Mouse (Mus musculus): ENCODE results near the gene Znrf2.

Gene Znrf2

GRCm38 (mm10) chr6:54917523-54917922 is 100.8 kb downstream of the Znrf2 start:
- Histone ChIP-seq H3K4me3 (replicated peaks; ENCODE audit: low read length) (no peak overlapping the region), H3K9me3 (ENCODE audit: low read length) (no peaks in the 10 kb centered on the region), H3K27me3 (ENCODE audit: insufficient read depth, low read length) (peaks cover 6% of the 10 kb centered on the region; the same call in 1 of the 2 replicates), H3K4me1 (replicated peaks; ENCODE audit: low read depth, low read length) (peaks cover 10% of the 10 kb centered on the region), H3K36me3 (ENCODE audit: insufficient read depth, low read length) (no peaks in the 10 kb centered on the region)
- peak; percentile 56 for TF ChIP-seq CTCF (conservative IDR thresholded peaks at IDR 0.05; ENCODE audit: low read length)
- no peak for TF ChIP-seq NANOG (IDR thresholded peaks at IDR 0.05; ENCODE audit: borderline replicate concordance, low read length)

GRCm38 (mm10) chr6:54918521-54918920 is 101.8 kb downstream of the Znrf2 start:
- H3K36me3 ChIP-seq (ENCODE audit: insufficient read depth, low read length) = no peaks in the 10 kb centered on the region
- H3K27me3 ChIP-seq (ENCODE audit: insufficient read depth, low read length) = peaks cover 6% of the 10 kb centered on the region
- TF ChIP-seq NANOG (IDR thresholded peaks at IDR 0.05; ENCODE audit: borderline replicate concordance, low read length) (no peak), CTCF (conservative IDR thresholded peaks at IDR 0.05; ENCODE audit: low read length) (no peak), POU5F1 (IDR thresholded peaks at IDR 0.05; ENCODE audit: borderline replicate concordance, low read length) (no peak)
- peaks cover 10% of the 10 kb centered on the region for H3K4me1 ChIP-seq (replicated peaks; ENCODE audit: low read depth, low read length)
- no peak overlapping the region for H3K4me3 ChIP-seq (replicated peaks; ENCODE audit: low read length)
- no peaks in the 10 kb centered on the region for H3K9me3 ChIP-seq (ENCODE audit: low read length)

DNA sequence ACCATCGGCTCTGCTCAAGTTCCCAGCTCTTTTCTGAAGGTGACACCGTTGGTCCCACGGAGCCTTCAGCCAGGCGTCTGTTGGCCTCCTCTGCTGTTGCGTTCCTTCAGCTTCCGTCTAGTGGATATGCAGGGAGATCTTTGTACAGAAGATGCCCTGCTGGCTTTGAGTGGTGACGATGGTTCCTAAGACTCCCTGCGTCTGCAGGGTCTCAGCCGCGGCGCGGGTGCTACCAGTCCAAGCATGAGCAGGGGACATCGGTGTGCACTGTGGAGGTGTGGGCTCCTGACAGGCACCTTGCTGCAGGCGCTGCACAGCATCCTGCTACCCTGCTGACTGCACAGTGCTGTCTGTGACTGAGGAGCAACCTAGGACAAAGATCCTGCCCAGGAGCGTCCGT is 107.8 kb downstream of the Znrf2 start:
- Histone ChIP-seq H3K4me3 (replicated peaks; ENCODE audit: low read length) (no peak overlapping the region), H3K9me3 (ENCODE audit: low read length) (no peaks in the 10 kb centered on the region), H3K4me1 (replicated peaks; ENCODE audit: low read depth, low read length) (no peaks in the 10 kb centered on the region), H3K27me3 (ENCODE audit: insufficient read depth, low read length) (peaks cover 3% of the 10 kb centered on the region), H3K36me3 (ENCODE audit: insufficient read depth, low read length) (no peaks in the 10 kb centered on the region)
- TF ChIP-seq POU5F1 (IDR thresholded peaks at IDR 0.05; ENCODE audit: borderline replicate concordance, low read length) (no peak), NANOG (IDR thresholded peaks at IDR 0.05; ENCODE audit: borderline replicate concordance, low read length) (no peak)

DNA sequence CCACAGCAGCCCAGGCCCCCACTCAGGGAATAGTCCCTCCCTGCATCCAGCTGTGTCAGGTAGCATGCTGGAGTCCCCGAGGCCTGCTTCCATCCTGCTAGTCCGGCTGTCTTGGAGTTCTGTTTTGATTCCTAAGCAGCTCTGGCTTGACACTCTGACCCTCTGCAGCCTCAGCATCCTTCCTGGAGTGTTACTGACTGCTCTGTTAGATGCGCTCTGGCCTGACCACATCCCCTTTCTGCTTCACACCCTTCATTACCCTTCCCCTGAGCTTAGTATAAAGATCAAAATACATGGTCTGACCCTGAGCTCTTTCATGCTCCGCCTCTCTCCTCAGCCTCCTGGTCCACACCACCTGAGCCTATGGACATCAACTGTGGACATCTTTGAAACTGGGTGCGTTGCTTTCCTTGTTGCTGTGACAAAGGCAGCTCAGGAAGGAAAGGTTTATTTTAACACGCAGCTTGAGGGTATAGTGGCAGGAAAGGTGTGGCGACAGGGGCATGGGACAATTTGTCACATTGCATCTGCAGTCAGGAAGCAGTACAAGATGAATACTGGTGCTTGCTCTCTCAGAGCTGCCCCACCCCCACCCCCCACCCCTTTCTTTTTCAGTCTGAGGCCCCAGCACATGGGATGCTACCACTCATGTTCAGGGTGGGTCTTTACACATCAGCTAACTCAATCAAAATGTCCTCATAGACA is 109.2 kb downstream of the Znrf2 start:
- 0 out of 2 replicates have a peak, but pooled peaks cover under 1% of the 10 kb centered on the region for H3K9me3 ChIP-seq (ENCODE audit: low read length)
- H3K36me3 ChIP-seq (ENCODE audit: insufficient read depth, low read length) = no peaks in the 10 kb centered on the region
- H3K27me3 ChIP-seq (ENCODE audit: insufficient read depth, low read length) = peaks cover 3% of the 10 kb centered on the region
- TF ChIP-seq NANOG (IDR thresholded peaks at IDR 0.05; ENCODE audit: borderline replicate concordance, low read length) (no peak), POU5F1 (IDR thresholded peaks at IDR 0.05; ENCODE audit: borderline replicate concordance, low read length) (no peak), CTCF (conservative IDR thresholded peaks at IDR 0.05; ENCODE audit: low read length) (no peak)
- no peak overlapping the region for H3K4me3 ChIP-seq (replicated peaks; ENCODE audit: low read length)
- no peaks in the 10 kb centered on the region for H3K4me1 ChIP-seq (replicated peaks; ENCODE audit: low read depth, low read length)

DNA sequence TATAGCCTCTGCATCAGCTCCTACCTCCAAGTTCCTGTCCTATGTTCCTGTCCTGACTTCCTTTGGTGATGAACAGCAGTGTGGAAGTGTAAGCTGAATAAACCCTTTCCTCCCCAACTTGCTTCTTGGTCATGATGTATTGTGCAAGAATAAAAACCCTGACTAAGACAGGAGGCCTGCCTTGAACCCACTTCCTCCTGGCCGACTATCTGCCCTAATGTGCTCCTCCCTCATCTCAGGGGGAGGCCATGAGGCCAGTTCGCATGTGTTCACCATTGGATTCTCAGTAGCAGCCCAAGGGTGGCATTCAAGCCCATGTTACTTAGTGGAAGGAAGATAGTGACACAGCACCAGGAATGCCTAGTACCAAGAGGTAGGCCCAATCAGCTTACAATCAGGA is 110.2 kb downstream of the Znrf2 start:
- no peak for TF ChIP-seq POU5F1 (IDR thresholded peaks at IDR 0.05; ENCODE audit: borderline replicate concordance, low read length)
- TF ChIP-seq CTCF (conservative IDR thresholded peaks at IDR 0.05; ENCODE audit: low read length) = no peak
- no peak for TF ChIP-seq NANOG (IDR thresholded peaks at IDR 0.05; ENCODE audit: borderline replicate concordance, low read length)

GRCm38 (mm10) chr6:54927946-54928345 is 111.2 kb downstream of the Znrf2 start:
- H3K4me3 ChIP-seq (replicated peaks; ENCODE audit: low read length) = no peak overlapping the region
- H3K9me3 ChIP-seq (ENCODE audit: low read length) = 0 out of 2 replicates have a peak, but pooled peaks cover 7% of the 10 kb centered on the region
- H3K36me3 ChIP-seq (ENCODE audit: insufficient read depth, low read length) = no peaks in the 10 kb centered on the region
- peaks cover 3% of the 10 kb centered on the region for H3K27me3 ChIP-seq (ENCODE audit: insufficient read depth, low read length)
- TF ChIP-seq POU5F1 (IDR thresholded peaks at IDR 0.05; ENCODE audit: borderline replicate concordance, low read length) (no peak), CTCF (conservative IDR thresholded peaks at IDR 0.05; ENCODE audit: low read length) (no peak), NANOG (IDR thresholded peaks at IDR 0.05; ENCODE audit: borderline replicate concordance, low read length) (no peak)
- H3K4me1 ChIP-seq (replicated peaks; ENCODE audit: low read depth, low read length) = no peaks in the 10 kb centered on the region

More for the DNA sequence above, 110.2 kb downstream of the Znrf2 start:
- Histone ChIP-seq H3K9me3 (ENCODE audit: low read length) (0 out of 2 replicates have a peak, but pooled peaks cover 7% of the 10 kb centered on the region), H3K4me3 (replicated peaks; ENCODE audit: low read length) (no peak overlapping the region), H3K4me1 (replicated peaks; ENCODE audit: low read depth, low read length) (no peaks in the 10 kb centered on the region), H3K36me3 (ENCODE audit: insufficient read depth, low read length) (no peaks in the 10 kb centered on the region), H3K27me3 (ENCODE audit: insufficient read depth, low read length) (peaks cover 3% of the 10 kb centered on the region)

GRCm38 (mm10) chr6:54931641-54932040 is 114.9 kb downstream of the Znrf2 start:
- TF ChIP-seq NANOG (IDR thresholded peaks at IDR 0.05; ENCODE audit: borderline replicate concordance, low read length) = no peak
- no peak for TF ChIP-seq POU5F1 (IDR thresholded peaks at IDR 0.05; ENCODE audit: borderline replicate concordance, low read length)
- no peak for TF ChIP-seq CTCF (conservative IDR thresholded peaks at IDR 0.05; ENCODE audit: low read length)
- H3K4me3 ChIP-seq (replicated peaks; ENCODE audit: low read length) = no peak overlapping the region
- H3K27me3 ChIP-seq (ENCODE audit: insufficient read depth, low read length) = peaks cover 3% of the 10 kb centered on the region; the same call in 1 of the 2 replicates

GRCm38 (mm10) chr6:54932526-54932925 is 115.8 kb downstream of the Znrf2 start:
- Histone ChIP-seq H3K27me3 (ENCODE audit: insufficient read depth, low read length) (peaks cover 8% of the 10 kb centered on the region), H3K4me1 (replicated peaks; ENCODE audit: low read depth, low read length) (peaks cover 9% of the 10 kb centered on the region; the same call in 1 of the 2 replicates), H3K9me3 (ENCODE audit: low read length) (0 out of 2 replicates have a peak, but pooled peaks cover 7% of the 10 kb centered on the region), H3K4me3 (replicated peaks; ENCODE audit: low read length) (no peak overlapping the region), H3K36me3 (ENCODE audit: insufficient read depth, low read length) (no peaks in the 10 kb centered on the region)
- TF ChIP-seq POU5F1 (IDR thresholded peaks at IDR 0.05; ENCODE audit: borderline replicate concordance, low read length) = no peak
- TF ChIP-seq NANOG (IDR thresholded peaks at IDR 0.05; ENCODE audit: borderline replicate concordance, low read length) = no peak
- no peak for TF ChIP-seq CTCF (conservative IDR thresholded peaks at IDR 0.05; ENCODE audit: low read length)

More at GRCm38 (mm10) chr6:54931641-54932040, 114.9 kb downstream of the Znrf2 start:
- peaks cover 9% of the 10 kb centered on the region; the same call in 1 of the 2 replicates for H3K4me1 ChIP-seq (replicated peaks; ENCODE audit: low read depth, low read length)
- H3K36me3 ChIP-seq (ENCODE audit: insufficient read depth, low read length) = no peaks in the 10 kb centered on the region
- 0 out of 2 replicates have a peak, but pooled peaks cover 7% of the 10 kb centered on the region for H3K9me3 ChIP-seq (ENCODE audit: low read length)

Measured in E14TG2a.4 (cell line).